Mouse (Mus musculus): ENCODE measurements at regions not wholly inside any gene's neighbourhood (a gene's known extent, or its start where the extent isn't known, plus 50 kb on each side); places are given as distances from the start of the nearest gene placed in this dataset.

DNA sequence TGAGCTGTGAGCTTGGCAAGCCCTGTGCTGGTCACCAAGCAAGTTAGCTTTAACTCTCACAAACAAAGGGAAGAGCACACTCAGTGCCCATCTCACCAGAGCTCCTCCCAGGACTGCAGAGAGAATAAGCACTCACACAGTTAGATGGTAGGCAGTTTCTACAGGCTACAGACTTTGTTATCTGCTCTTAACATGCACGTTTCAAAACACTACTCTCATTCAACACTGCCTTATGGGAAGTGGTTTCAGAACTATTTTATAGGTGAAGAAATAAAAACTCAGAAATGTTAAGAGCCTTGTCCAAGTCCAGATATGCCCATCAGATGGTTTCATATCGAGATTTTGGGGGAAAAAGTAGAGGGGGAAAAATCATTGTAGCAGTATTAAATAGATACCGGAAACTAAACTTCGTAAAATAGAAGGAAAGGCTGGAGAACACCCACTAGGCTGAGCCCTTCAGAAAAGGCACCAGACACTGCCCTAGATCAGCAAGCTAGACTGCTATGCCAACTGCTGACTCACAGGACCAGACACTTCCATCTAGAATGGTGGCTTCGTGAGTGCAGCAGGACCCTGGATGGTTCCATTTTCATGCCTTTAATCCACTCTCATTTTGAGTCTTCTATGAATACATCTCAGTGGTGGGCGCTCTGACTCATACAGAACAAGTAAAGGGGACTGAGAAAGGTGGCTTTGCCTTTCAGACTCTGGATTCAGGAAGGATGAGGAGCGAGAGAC, 51.3 kb upstream of the Serbp1 start:
- DNase-seq (ENCODE audit: low spot score) = no peak

DNA sequence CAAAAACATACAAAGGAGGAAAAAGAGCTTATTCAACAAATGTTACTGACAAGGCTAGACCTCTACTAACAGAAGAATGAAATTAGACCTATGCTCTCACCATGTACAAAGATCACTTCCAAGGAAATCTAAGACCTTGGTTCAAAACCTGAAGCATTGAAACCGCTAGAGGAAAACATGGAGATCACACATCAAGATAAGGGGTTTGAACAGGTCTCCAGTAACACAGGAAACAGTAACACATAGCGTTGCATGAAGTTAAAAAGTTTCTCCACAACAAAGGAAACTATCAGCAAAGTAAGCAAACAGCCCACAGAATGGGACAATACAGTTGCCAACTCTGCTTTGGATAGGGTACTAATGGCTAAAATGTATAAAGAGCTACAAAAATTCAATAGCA, 53.3 kb upstream of the Serbp1 start:
- DNase-seq (ENCODE audit: low spot score) = no peak

DNA sequence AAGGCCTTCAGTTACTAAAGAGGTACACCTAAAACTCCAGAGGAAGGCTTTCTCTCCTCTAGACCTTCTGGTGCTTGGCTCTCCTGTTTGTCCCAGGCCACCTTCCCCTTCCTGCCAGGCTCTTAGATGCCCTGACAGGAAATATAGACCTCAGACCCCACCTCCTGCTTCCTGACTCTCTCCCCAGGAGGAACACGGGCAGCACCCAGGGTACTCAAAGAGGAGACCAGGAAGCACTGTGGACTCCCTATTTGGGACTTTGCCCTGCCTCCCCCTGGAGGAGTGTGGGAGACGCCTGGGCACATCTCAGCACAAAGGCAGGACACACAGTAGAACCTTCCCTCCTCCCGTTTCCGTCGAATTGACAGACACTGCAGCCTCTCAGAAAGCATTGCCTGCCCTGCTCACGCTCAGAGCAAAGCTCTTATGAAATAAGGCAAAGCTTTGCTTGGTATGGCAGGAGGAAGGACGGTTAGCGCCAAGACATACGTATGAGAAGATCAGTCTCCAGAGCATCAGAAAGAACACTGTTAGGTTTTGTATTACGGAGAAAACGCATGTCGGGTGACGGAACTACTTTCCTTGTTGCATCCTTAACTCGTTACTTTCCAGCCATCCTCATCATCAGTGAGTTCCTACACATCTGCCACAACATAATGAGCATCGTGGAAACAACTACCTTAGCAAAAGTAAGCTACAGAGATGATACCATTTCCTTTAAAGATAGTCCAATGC, 54.3 kb upstream of the Serbp1 start:
- no peak for DNase-seq (ENCODE audit: low spot score)

DNA sequence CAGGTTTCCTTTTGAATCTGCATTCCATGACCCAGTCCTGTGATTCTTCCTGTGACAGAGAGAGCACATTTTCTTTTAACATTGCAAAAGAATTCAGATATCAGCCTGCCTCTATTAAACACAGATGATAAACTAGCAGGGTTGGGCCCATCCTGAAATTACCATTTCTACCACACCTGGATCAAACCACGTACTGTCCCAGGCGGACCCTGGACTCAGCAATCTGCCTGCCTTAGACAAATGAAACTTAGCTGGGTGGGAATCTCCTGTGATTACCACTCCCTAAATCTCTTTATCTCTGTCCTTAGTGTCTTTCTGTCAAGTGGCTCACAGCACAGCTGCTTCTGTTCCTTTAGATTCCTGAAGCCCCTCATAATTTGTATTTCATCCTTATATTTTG, 55.5 kb upstream of the Serbp1 start:
- DNase-seq (ENCODE audit: low spot score) = no peak

DNA sequence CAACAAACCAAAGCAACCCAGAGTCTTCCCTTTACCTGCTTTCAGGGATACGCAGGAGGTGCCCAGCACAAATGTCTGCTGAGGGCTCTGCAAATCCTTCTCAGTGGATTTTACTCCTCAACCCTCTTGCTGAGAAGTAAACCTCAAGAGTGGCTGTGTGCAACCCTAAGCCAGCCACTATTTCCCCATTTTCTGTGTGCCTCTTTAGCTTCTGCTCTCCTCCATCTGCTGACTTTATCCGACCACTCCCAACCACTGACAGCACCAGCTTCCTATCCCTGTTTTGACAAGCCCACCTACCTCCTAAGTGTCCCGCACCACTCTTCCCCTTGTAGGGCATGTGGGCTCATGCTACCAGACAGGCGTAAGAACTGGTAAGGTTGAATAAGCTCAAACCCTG, 56.5 kb upstream of the Serbp1 start:
- no peak for DNase-seq (ENCODE audit: low spot score)

DNA sequence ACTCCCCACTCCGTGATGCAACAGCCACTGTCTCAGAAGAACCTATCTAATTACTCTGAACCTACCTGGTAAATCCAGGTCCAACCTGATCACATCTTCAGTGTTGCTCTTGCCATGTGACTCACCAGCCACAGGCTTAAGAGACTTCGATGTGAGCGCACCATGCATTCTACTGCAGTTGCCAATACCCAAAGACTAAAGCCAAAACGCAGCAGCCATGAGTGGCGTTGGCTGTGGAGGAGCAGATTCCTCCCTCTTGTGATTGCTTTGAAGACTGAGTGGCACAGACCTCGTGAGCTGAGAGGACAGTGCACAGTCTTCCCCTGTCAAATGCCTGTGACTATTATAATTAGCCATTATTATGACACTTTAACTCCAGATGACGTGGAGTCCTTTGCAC, 58.6 kb upstream of the Serbp1 start:
- no peak for DNase-seq (ENCODE audit: low spot score)

DNA sequence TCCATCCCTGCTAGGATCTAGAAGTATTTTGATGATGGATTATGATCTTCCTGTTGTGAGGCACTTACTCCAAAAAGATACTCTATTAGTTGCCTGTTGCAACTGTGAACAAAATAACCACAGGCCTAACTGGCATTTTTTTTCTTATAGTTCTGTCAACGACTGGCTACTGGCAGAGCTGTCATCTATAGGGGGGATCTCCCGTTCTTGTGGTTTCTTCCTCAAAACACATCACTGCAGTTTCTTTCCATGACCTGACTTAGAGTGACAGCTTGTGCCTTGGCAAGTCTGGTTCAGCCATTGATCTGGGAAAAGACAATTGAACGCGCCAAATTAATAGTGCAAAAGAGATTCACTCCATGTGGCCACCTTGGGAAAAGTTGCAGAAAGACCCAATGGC, 59.4 kb upstream of the Serbp1 start:
- no peak for DNase-seq (ENCODE audit: low spot score)

DNA sequence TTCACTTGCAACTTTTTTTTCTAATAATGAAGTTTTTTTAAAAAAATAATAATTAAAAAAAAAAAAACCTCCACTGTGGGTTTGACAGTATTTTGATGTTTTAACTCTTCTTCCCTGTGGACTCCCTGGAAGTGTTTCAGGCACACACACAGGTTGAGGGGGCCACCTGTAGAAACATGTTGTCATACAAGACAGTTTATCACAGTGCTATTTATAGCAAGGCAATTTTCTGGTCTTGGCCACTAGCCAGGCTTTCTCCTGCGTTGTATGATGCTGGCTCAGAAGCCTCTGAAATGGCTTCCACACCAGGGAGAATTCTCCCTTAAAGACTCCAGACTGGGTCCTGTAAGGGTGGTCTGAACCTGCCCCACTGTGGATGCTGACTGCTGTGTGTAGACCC, 59.9 kb upstream of the Serbp1 start:
- no peak for DNase-seq (ENCODE audit: low spot score)

DNA sequence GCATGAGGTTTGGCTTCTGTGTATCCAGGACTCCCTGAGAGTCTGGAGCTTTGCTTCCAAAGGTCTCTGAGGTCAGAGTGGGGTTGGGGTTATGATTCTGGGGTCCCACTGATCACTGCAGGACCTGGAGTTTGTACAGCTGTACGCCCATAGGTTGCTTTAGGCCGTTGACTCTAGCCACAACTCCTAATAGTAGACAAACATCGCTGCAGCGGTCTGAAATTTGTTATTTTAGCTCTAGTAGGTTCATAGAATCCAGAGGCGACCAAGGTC, 67.4 kb upstream of the Serbp1 start:
- DNase-seq (ENCODE audit: low spot score) = no peak

DNA sequence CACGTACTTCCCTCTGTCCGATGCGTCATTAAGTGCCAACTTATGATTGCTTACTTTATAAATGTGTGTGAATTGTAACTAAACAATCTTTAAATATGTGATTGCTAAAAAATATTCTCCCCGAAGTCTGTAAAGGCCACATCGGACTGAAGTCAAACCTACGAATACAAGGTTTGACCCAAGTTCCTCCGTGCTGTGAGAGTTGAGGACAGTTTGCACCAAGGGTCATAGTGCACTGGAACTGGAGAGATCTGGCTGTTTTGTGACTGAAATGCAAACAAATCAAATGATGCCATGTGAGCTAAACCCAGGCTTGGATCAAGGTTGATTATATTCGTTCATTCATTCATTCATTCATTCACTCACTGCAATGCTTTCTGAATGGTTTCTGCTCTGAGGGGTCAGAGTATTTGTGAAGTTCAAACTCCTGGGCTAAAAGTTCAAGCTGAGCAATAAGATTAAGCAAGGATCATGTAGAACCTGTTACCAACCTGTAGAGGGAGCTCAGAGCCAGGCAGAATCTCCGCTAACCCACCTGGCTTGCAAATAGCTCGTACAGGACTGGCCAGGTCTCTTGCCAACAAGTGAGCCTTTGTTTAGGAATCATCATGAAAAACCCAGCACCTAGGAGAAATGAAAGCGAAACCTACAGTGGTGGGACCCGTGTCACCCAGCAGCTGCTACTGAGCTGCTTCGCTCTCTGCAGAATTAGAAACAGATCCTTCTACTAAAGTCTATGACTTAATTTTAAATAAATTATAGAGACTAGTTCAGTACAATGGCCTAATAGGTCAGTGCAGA, 67.9 kb upstream of the Serbp1 start:
- peak; percentile 72 for DNase-seq (ENCODE audit: low spot score)

DNA sequence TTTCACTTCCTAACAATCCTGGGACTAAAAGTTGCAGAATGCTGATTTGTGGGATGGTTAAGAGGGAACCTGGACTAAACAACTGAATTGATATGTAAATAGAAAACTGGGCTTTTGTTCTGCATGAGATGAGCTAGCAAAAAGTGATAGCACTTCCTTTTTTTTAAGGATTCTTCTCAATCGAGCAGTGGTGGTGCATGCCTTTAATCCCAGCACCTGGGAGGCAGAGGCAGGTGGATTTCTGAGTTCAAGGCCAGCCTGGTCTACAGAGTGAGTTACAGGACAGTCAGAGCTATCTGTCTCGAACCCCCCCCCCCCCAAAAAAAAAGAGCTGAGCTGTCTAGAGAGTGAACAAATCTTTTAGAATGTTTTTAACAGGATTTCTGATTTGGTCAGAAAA, 69.2 kb upstream of the Serbp1 start:
- no peak for DNase-seq (ENCODE audit: low spot score)

DNA sequence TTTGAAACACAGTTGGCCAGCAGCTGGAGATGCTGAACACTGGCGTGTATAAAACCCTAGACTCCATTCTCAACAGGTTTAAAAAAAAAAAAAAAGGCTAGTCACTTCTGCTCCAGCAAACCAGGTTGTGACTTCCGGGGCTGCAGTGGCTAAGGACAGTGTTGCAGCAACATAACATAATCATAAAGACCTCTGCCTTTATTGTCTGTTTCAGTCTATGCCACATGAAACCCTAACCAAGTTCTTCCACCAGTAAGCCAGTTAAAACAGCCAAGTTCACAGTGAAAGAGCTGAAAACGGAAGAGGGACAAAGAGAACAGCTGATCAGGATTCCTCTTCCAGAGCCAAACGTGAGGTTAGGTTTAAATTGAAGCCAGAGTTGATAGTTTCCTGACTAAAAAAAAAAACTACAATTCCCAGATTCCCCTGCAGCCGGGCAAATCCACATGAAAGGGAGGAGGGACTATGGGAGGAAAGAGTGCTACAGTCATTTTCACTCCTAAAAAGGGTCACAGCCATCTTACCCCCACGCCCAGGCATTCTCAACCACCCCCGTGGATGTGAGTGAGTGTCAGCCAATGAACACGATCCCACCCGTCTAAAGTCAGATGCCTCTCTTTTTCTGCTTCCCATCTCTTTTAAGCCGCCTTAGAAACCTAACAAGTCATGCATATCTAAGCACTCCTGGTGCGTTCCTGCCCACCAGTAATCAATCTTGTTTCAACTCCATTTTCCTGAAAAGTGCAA, 69.8 kb upstream of the Serbp1 start:
- peak; percentile 67 for DNase-seq (ENCODE audit: low spot score)

DNA sequence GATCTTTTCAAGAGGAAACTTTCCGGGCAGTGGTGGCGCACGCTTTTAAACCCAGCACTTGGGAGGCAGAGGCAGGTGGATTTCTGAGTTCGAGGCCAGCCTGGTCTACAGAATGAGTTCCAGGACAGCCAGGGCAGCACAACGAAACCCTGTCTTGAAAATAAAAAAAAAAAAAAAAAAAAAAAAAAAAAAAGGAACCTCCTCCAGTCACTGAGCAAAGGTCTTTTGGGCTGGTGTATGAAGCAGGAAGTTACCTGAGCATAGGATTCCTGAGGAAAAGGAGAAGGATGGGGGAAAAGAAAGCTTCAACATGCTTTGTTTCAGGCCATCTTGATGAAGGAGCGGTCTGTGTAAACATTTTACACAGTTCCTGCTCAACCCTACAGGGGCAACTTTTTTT, 72.9 kb upstream of the Serbp1 start:
- DNase-seq (ENCODE audit: low spot score) = no peak

DNA sequence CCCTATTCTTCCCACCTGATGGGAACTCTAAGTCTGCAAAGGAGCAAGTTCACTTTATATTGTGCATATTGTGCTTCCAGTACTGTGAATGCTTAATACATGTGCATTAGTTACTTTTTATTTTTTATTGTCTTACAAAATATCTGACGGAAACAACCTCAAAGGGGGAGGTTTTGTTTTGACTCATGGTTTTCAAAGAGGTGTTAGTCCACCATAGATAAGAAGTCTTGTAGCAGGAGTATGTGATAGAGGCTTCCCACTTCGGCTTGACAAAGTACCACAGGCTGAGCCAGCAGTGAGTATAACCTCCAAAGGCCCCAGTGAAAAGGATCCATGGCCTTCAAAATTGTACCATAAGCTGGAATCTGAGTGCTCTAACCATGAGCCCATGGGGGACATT, 74.0 kb upstream of the Serbp1 start:
- DNase-seq (ENCODE audit: low spot score) = no peak

DNA sequence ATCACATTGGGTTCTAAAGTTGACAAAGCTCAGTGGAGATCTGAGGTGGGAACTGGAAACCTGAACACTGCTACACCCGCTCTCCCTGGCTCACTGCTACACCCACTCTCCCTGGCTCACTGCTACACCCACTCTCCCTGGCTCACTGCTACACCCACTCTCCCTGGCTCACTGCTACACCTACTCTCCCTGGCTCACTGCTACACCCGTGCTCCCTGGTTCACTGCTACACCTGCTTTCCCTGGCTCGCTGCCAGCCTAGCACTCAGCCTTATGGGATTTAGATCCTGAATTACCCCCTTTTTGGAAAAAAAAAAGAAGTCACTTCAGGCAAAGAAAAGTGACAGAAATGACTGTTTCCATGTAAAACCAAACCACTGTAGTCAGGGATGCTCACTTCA, 75.2 kb upstream of the Serbp1 start:
- DNase-seq (ENCODE audit: low spot score) = no peak

DNA sequence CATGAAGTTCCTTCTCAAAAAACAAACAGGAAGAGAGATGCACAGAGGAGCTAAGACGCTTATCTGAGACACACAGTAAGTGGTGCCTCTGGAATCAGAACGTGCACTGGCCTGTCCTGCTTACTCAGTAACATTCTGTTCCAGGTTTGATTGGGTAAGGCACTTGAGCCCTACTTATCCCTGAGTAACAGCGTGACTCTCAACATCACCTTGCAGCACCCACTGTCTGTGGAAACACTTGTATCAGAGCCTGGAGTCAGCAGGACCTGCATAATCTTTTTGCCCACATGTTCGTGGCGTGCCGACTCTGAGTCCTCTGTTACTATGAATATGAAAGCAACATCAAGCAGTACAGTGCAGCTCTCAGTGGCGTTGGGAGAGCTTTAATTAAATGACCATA, 76.4 kb upstream of the Serbp1 start:
- no peak for DNase-seq (ENCODE audit: low spot score)

DNA sequence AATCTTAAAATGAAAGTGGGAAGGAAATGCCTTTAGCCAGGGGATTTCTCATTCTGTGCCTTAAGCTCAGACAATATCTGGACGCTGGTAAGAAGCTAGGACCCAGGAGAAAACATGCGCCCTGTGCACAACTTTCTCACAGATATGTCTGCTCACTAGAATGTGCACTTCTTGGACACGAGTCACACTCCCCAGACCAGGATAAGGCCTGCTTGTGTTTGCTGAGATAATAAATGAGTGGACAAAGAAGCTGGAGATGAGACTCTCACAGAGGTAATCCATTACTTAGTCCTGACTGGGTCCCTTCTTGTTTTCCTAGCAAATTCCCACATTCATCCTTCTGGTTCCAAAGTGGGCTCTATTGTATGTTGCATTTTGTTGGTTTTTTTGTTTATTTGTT, 77.4 kb upstream of the Serbp1 start:
- DNase-seq (ENCODE audit: low spot score) = no peak

DNA sequence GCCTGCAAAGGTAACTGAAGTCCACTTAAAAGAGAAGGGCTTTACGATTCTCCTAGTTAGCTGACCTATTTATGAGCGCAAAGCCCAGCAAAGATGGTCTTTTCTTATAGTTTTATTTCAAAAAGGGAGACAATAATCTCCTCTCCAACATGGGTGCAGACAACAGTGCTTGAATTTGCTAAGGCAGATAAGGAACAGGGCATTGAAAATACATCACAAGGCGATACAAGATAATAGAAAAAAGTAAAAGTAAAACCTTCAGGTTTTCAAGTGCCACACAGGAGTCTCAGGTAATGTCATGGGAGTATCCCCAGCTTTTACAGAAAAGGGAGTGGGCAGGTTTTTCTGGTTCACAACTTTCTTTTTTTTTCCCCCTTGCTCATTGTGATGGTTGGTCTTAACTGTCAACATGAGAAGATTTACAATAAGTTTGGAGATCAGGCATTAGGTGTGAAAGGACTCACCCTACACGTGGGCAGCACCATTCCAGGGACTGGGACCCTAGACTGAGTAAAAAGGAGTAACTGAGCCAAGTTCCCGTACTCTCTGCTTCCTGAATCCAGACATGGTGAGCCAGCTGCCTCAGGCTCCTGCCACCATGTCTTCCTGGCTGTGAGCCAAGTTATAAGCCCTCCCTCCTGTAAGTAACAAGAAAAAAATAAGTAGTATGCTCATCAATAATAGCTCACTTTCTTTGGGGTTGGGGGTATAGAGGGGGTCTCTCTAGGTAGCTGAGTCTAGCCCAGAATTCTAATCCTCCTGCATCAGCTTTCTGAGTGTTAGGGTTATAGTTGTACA, 78.1 kb upstream of the Serbp1 start:
- DNase-seq (ENCODE audit: low spot score) = no peak

DNA sequence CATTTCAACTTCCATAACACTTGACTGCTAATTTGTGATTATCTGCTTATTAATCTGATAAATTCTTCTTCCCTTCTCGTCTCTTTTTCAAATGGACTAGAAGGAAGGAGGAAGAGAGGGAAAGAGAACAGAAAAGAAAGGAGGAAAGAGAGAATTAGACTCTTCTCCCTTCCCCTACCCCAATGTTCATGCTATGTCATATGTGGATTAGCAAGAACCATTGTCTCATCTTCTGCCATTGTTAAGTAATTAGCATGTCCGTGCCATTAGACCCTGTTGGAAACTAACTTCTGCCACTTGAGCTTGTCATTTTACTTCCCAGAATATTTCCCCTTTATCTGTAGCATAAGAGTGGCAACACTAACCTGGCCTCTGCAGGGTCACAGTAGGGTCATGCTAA, 78.8 kb upstream of the Serbp1 start:
- no peak for DNase-seq (ENCODE audit: low spot score)

DNA sequence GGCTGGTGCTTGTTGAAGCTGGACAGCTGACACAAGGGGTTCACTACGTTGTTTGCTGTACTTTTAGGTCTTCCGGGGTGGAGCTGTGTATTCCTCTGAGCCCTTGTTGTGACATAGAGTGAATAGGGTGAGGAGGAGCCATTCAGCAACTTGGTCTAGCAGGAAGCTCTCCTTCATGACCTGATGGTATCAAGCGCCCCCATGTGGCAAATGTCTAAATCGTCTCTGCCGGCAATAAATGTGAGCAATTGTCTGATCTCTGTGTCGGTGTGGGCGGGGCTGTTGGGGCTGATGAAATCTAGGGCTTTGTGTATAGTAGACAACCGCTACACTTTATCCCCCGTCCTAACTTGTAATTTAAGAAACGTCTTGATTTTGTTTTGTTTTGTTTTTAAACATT, 79.2 kb upstream of the Serbp1 start:
- DNase-seq (ENCODE audit: low spot score) = peak; percentile 98

DNA sequence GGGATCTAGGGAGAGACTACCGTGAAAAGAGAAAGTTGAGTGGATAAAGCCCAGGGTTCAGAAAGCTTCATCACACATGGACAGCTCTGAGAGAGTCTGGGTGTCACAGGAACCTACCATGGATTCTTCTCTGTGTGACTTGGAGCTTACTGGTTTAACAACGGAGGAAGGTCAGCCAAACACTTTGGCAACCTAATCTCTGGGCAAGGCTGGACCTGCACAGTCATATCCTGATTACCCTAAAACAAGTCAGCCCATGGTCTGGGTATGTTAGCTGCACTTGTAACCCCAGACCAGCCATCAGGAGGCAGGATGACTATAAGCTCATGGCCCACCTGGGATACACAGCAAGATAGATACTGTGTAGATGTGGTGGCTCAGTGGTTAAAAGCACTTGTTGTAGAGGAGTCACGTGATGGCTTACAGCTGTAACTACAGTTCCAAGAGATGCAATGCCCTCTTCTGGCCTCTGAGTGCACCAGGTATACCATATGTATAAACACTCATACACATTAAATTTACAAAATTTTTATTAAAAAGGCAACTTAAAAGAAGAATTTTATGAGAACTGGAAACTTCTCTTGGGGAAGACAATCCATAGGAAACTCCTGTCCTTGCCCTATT, 85.0 kb upstream of the Serbp1 start:
- no peak for DNase-seq (ENCODE audit: low spot score)

All from retina, embryonic 14.5 days (tissue).